Mouse (Mus musculus) hindbrain, embryonic 15.5 days (tissue): ENCODE data around the gene Manba. TPM values are rescaled to one million over a fixed set of nuclear protein-coding genes. Genes with fewer than 3 reads are reported as not detected.
A peak's percentile ranks its signal among the peaks of the same experiment; 100 is the strongest.
"Not testable (repeated sequence)": the region's sequence is repeated elsewhere in the genome, so short reads cannot be mapped to it uniquely, and the experiment has no call there.

Experiments
- ATAC-seq: fragments of 200-750 bp; cut with Nextera tagmentation; 2 replicates; pipeline ENCODE4 v1.8.0; 2017; ENCODE audit warnings: low read depth, moderate number of reproducible peaks, moderate TSS enrichment; ENCODE audit not compliant: low FRiP score
- H3K27ac ChIP-seq: fragments of 300-500 bp; sonication (generic); replicated peaks from 2 replicates; pipeline ENCODE4 v1.5.1; 2015; ENCODE audit warnings: mild to moderate bottlenecking, inconsistent platforms
- H3K27me3 ChIP-seq: fragments of 300-500 bp; sonication (generic); 2 replicates; pipeline ENCODE4 v1.6.1; 2015; ENCODE audit warnings: control low read depth, inconsistent platforms
- H3K36me3 ChIP-seq: fragments of 300-500 bp; sonication (generic); 2 replicates; pipeline ENCODE4 v1.6.1; 2015; ENCODE audit warnings: control low read depth, inconsistent platforms
- H3K4me1 ChIP-seq: fragments of 300-500 bp; sonication (generic); replicated peaks from 2 replicates; pipeline ENCODE4 v1.6.1; 2015; ENCODE audit warnings: control low read depth, inconsistent platforms
- H3K4me2 ChIP-seq: fragments of 300-500 bp; sonication (generic); 2 replicates; pipeline ENCODE4 v1.6.1; 2015; ENCODE audit warnings: moderate library complexity, mild to moderate bottlenecking, inconsistent platforms
- H3K4me3 ChIP-seq: fragments of 300-500 bp; sonication (generic); 2 replicates; pipeline ENCODE4 v1.5.1; 2015; ENCODE audit warnings: mild to moderate bottlenecking, inconsistent platforms
- H3K9ac ChIP-seq: fragments of 300-500 bp; sonication (generic); 2 replicates; pipeline ENCODE4 v1.6.1; 2015; ENCODE audit warnings: inconsistent platforms
- H3K9me3 ChIP-seq: fragments of 300-500 bp; sonication (generic); 2 replicates; pipeline ENCODE4 v1.6.1; 2016; ENCODE audit warnings: control low read depth, inconsistent platforms
- WGBS: fragments of 180-500 bp; shearing (Covaris S2); methylation state at CpG from one replicate; pipeline ENCODE4 v1.1.7; 2015; 5-methylcytosine and 5-hydroxymethylcytosine counted together
- polyA plus RNA-seq: library from polyadenylated mRNA; unstranded; fragments of >200 nt; fragmentation: Nextera tagmentation; extraction: Ambion mirVana; gene quantifications from 2 replicates; pipeline ENCODE4 v1.2.1, GENCODE M21; 2015

The Manba gene
- polyA plus RNA-seq, 1 experiment from 2014 or later, result 6.3 TPM

GRCm38 (mm10) chr3:135469146-135469545 lies 16.3 kb upstream of the Manba start:
- H3K9ac ChIP-seq, result no peak overlapping the region
- H3K27ac ChIP-seq, result no peak overlapping the region
- H3K27me3 ChIP-seq, result no peaks in the 10 kb centered on the region
- no peak overlapping the region for H3K4me2 ChIP-seq
- H3K36me3 ChIP-seq, result peaks cover 5% of the 10 kb centered on the region
- ATAC-seq, result no peak
- no peaks in the 10 kb centered on the region for H3K4me1 ChIP-seq
- no peaks in the 10 kb centered on the region for H3K9me3 ChIP-seq
- 63% methylated on average over 3 of the region's 3 CpGs for WGBS
- no peak overlapping the region for H3K4me3 ChIP-seq

DNA sequence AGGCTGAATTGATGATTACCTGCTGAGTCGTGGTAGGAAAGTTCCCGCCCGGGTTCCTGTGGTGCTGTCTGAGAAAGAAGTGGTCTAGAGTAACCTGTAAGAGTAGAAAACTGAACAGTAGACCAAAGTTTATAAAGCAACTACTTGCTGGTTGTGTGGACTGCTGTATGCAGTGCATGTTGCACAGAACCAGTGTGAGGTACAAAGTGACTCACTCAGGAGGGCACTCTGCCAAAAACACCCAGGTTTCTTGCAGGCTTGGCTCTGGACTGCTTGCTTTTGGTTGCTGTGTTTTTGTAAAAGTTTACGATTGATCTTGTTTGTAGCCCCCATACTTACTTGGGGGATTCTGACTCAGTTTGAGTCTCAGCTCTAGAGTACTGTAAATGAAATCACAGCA lies 15.4 kb upstream of the Manba start:
- no peaks in the 10 kb centered on the region for H3K4me1 ChIP-seq
- no peaks in the 10 kb centered on the region for H3K9me3 ChIP-seq
- ATAC-seq, result peak; percentile 49; the same call in 1 of the 2 replicates
- H3K36me3 ChIP-seq, result peaks cover 5% of the 10 kb centered on the region
- no peak overlapping the region for H3K4me3 ChIP-seq
- no peak overlapping the region for H3K9ac ChIP-seq
- no peak overlapping the region for H3K27ac ChIP-seq
- 46% methylated on average over 4 of the region's 4 CpGs for WGBS
- no peak overlapping the region for H3K4me2 ChIP-seq
- H3K27me3 ChIP-seq, result no peaks in the 10 kb centered on the region

- H3K4me3 ChIP-seq, result no peak overlapping the region
- no peak overlapping the region for H3K4me2 ChIP-seq
Observed at GRCm38 (mm10) chr3:135470823-135471222, 14.6 kb upstream of the Manba start.

DNA sequence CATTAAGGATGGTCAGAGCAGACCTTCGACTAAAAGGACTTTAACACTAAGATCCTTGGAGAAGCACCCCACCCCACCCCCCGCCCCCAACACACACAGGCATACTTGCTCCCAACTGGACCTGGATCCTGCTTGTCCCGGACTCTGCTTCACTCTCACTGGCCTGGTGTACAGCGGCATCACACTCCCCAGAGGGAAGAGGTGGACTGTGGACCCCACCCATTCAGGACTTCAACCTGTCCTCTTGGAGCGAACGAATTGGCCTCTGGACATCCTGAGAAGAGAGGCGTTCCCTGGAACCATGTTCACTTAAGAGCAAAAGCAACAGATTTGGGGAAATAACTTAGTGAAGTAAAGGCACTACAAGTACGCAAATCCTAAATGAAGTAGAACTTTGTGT lies 10.4 kb upstream of the Manba start:
- no peaks in the 10 kb centered on the region for H3K4me1 ChIP-seq
- WGBS, result 93% methylated on average over 8 of the region's 8 CpGs
- no peak for ATAC-seq
- no peaks in the 10 kb centered on the region for H3K9me3 ChIP-seq
- H3K27me3 ChIP-seq, result no peaks in the 10 kb centered on the region
- no peak overlapping the region for H3K4me3 ChIP-seq
- no peak overlapping the region for H3K9ac ChIP-seq
- H3K36me3 ChIP-seq, result no peaks in the 10 kb centered on the region
- no peak overlapping the region for H3K27ac ChIP-seq
- no peak overlapping the region for H3K4me2 ChIP-seq

More at GRCm38 (mm10) chr3:135470823-135471222, 14.6 kb upstream of the Manba start:
- Histone ChIP-seq H3K36me3 (peaks cover 5% of the 10 kb centered on the region), H3K9me3 (no peaks in the 10 kb centered on the region), H3K27ac (no peak overlapping the region), H3K9ac (no peak overlapping the region), H3K4me1 (no peaks in the 10 kb centered on the region), H3K27me3 (no peaks in the 10 kb centered on the region)
- 86% methylated on average over 1 of the region's 1 CpGs for WGBS
- no peak for ATAC-seq

DNA sequence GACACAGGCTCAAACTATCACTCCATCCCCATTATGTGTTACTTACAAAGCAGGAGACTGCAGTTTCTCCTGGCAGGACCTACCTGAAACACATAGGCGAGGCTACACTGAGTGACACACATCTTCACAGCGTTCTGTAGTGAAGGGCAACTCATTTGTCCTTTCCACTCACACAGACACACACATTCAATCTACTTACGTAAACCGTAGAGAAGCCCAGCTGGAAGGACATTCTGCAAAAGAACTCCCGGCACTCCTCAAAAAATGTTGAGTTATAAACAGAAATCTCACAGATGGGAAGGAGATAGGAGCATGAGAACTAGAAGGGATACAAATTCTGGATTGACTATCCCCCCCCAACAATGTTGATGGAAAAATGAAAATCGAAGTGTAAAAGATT lies 9.1 kb upstream of the Manba start:
- no peak for ATAC-seq
- Histone ChIP-seq H3K27ac (no peak overlapping the region), H3K9me3 (no peaks in the 10 kb centered on the region), H3K36me3 (no peaks in the 10 kb centered on the region), H3K4me2 (no peak overlapping the region), H3K4me3 (no peak overlapping the region), H3K9ac (no peak overlapping the region), H3K4me1 (no peaks in the 10 kb centered on the region), H3K27me3 (no peaks in the 10 kb centered on the region)
- WGBS, result 81% methylated on average over 6 of the region's 6 CpGs

- no peaks in the 10 kb centered on the region for H3K4me1 ChIP-seq
- no peak for ATAC-seq
- H3K4me3 ChIP-seq, result no peak overlapping the region
- 98% methylated on average over 2 of the region's 2 CpGs for WGBS
- H3K4me2 ChIP-seq, result no peak overlapping the region
- H3K36me3 ChIP-seq, result no peaks in the 10 kb centered on the region
- no peaks in the 10 kb centered on the region for H3K9me3 ChIP-seq
- H3K27me3 ChIP-seq, result no peaks in the 10 kb centered on the region
- no peak overlapping the region for H3K9ac ChIP-seq
- no peak overlapping the region for H3K27ac ChIP-seq
Observed at GRCm38 (mm10) chr3:135476977-135477376, 8.4 kb upstream of the Manba start.

- not testable (repeated sequence) for H3K9ac ChIP-seq, H3K4me1 ChIP-seq, H3K36me3 ChIP-seq, H3K9me3 ChIP-seq, H3K4me3 ChIP-seq, H3K4me2 ChIP-seq, H3K27ac ChIP-seq, H3K27me3 ChIP-seq, ATAC-seq
- 87% methylated on average over 5 of the region's 5 CpGs for WGBS
Observed at GRCm38 (mm10) chr3:135479090-135479489, 6.3 kb upstream of the Manba start.

- 90% methylated on average over 6 of the region's 6 CpGs for WGBS
- no peak overlapping the region for H3K27ac ChIP-seq
- H3K4me2 ChIP-seq, result no peak overlapping the region
- no peak overlapping the region for H3K9ac ChIP-seq
- no peaks in the 10 kb centered on the region for H3K9me3 ChIP-seq
- H3K4me3 ChIP-seq, result no peak overlapping the region
- ATAC-seq, result no peak
- no peaks in the 10 kb centered on the region for H3K36me3 ChIP-seq
- peaks cover 2% of the 10 kb centered on the region; the same call in 1 of the 2 replicates for H3K4me1 ChIP-seq
- no peaks in the 10 kb centered on the region for H3K27me3 ChIP-seq
Observed at GRCm38 (mm10) chr3:135480767-135481166, 4.6 kb upstream of the Manba start.

DNA sequence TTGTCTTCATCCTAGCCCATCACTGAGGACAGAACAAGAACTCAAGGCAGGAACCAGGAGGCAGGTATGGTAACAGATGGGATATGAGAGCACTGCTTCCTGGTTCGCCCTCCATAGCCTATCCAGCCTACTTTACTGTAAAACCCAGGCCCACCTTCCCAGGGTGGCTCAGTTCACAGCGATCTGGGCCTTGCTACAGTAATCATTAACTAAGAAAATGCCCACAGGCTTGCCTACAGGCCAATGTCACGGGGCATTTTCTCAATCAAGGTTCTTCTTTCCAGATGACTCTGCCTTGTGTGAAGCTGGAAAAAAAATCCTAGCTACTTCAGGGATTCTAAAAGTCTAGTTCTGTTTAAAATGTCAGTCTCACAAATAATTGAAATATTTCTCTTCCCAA lies 3.8 kb upstream of the Manba start:
- ATAC-seq, result no peak
- 86% methylated on average over 3 of the region's 3 CpGs for WGBS
- H3K27ac ChIP-seq, result no peak overlapping the region

DNA sequence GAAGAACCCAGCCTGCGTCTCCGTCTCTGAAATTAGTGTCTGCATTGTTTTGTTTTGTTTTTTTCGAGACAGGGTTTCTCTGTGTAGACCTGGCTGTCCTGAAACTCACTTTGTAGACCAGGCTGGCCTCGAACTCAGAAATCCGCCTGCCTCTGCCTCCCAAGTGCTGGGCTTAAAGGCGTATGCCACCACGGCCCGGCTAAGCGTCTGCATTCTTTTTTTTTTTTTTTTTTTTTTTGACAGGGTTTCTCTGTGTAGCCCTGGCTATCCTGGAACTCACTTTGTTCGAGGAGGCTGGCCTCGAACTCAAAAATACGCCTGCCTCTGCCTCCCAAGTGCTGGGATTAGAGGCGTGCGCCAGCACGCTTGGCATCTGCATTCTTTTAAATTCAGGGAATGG lies 761 bp upstream of the Manba start:
- WGBS, result 91% methylated on average over 15 of the region's 15 CpGs
- not testable (repeated sequence) for ATAC-seq, H3K9ac ChIP-seq, H3K9me3 ChIP-seq, H3K27me3 ChIP-seq, H3K27ac ChIP-seq, H3K4me1 ChIP-seq, H3K36me3 ChIP-seq
- Histone ChIP-seq H3K4me3 (peak overlapping the region; percentile 77), H3K4me2 (peak overlapping the region; percentile 99)

More for the DNA sequence above, 3.8 kb upstream of the Manba start:
- Histone ChIP-seq H3K9ac (no peak overlapping the region), H3K9me3 (no peaks in the 10 kb centered on the region), H3K4me1 (peaks cover 6% of the 10 kb centered on the region; the same call in 1 of the 2 replicates), H3K4me3 (no peak overlapping the region), H3K4me2 (no peak overlapping the region), H3K27me3 (no peaks in the 10 kb centered on the region), H3K36me3 (no peaks in the 10 kb centered on the region)

GRCm38 (mm10) chr3:135485900-135486241 lies 460 bp downstream of the Manba start:
- Histone ChIP-seq H3K27me3 (no peaks in the 10 kb centered on the region), H3K27ac (0 out of 2 replicates have a peak overlapping the region, but pooled peaks have one; percentile 20), H3K4me2 (peak overlapping the region; percentile 99), H3K4me1 (peaks cover 6% of the 10 kb centered on the region; the same call in 1 of the 2 replicates), H3K9me3 (no peaks in the 10 kb centered on the region), H3K36me3 (no peaks in the 10 kb centered on the region), H3K4me3 (peak overlapping the region; percentile 77), H3K9ac (peak overlapping the region; percentile 74)
- no peak for ATAC-seq
- WGBS, result 14% methylated on average over 9 of the region's 9 CpGs

- Histone ChIP-seq H3K4me1 (peaks cover 6% of the 10 kb centered on the region; the same call in 1 of the 2 replicates), H3K36me3 (no peaks in the 10 kb centered on the region), H3K27me3 (no peaks in the 10 kb centered on the region), H3K4me3 (peak overlapping the region; percentile 77), H3K4me2 (peak overlapping the region; percentile 99), H3K27ac (no peak overlapping the region), H3K9ac (no peak overlapping the region), H3K9me3 (no peaks in the 10 kb centered on the region)
- no peak for ATAC-seq
- 74% methylated on average over 5 of the region's 5 CpGs for WGBS
Observed at GRCm38 (mm10) chr3:135486351-135486750, 940 bp downstream of the Manba start.

DNA sequence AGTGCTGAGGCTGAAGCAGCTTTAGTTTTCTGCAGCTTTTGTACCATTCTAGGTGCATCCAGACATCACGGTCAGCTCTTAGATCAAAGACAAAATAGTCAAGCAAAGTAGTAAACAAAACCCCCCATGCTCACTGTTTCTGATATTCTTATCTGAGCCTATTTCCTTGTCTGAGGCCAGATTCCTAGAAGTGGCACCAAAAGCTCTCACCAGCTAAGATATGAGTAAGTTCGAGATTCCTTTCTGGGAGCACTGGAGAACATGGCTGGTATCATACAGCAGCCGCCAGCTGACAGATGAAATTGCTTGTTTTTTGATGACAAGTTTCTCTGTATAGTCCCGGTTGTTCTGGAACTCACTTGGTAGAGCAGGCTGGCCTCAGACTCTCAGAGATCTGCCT lies 2.4 kb downstream of the Manba start:
- ATAC-seq, result no peak
- no peaks in the 10 kb centered on the region for H3K36me3 ChIP-seq
- H3K9ac ChIP-seq, result no peak overlapping the region
- WGBS, result 96% methylated on average over 4 of the region's 4 CpGs
- H3K27ac ChIP-seq, result no peak overlapping the region
- peaks cover 6% of the 10 kb centered on the region; the same call in 1 of the 2 replicates for H3K4me1 ChIP-seq
- no peak overlapping the region for H3K4me3 ChIP-seq
- H3K27me3 ChIP-seq, result no peaks in the 10 kb centered on the region
- H3K9me3 ChIP-seq, result no peaks in the 10 kb centered on the region
- H3K4me2 ChIP-seq, result no peak overlapping the region
